Mouse (Mus musculus): Measurements from ENCODE around the gene Fzd4. TPM values are rescaled to one million over a fixed set of nuclear protein-coding genes. Genes with fewer than 3 reads are reported as not detected.

Fzd4 gene
- total and polyA plus RNA-seq, 3 experiments: 15.2 to 36.2 (median 33.7) TPM

GRCm38 (mm10) chr7:89427101-89427500 lies 22.9 kb downstream of the Fzd4 start:
- H3K79me2 ChIP-seq (replicated peaks; ENCODE audit: control insufficient read depth, insufficient read depth, low read length): no peaks in the 10 kb centered on the region
- H3K9ac ChIP-seq (ENCODE audit: low read depth, low read length): no peak overlapping the region
- no peak for DNase-seq
- intact Hi-C loops (cut with DNase I): no loop called here
- WGBS: 29% methylated on average over 5 of the region's 5 CpGs
- H3K27me3 ChIP-seq (ENCODE audit: control insufficient read depth, insufficient read depth, low read length): no peaks in the 10 kb centered on the region
- H3K27ac ChIP-seq: no peak overlapping the region
- no peak for TF ChIP-seq EP300 (IDR thresholded peaks at IDR 0.05; ENCODE audit: insufficient read depth, low read depth, low read length)
- no peak for TF ChIP-seq CTCF (IDR thresholded peaks at IDR 0.05)
- no peak for TF ChIP-seq POLR2A (IDR thresholded peaks at IDR 0.05; ENCODE audit: insufficient read depth, low read depth, low read length)
- H3K36me3 ChIP-seq (ENCODE audit: control insufficient read depth, insufficient read depth, low read length): no peaks in the 10 kb centered on the region
- H3K4me3 ChIP-seq: no peak overlapping the region
- H3K4me1 ChIP-seq (ENCODE audit: control insufficient read depth, insufficient read depth, low read length): no peaks in the 10 kb centered on the region; the same call in none of the 2 replicates

- peaks cover 1% of the 10 kb centered on the region for H3K4me1 ChIP-seq (ENCODE audit: control insufficient read depth, insufficient read depth, low read length)
- no peaks in the 10 kb centered on the region for H3K27me3 ChIP-seq (ENCODE audit: control insufficient read depth, insufficient read depth, low read length)
- no peak for DNase-seq
- no peak overlapping the region for H3K27ac ChIP-seq
- H3K79me2 ChIP-seq (replicated peaks; ENCODE audit: control insufficient read depth, insufficient read depth, low read length): no peaks in the 10 kb centered on the region
- H3K9ac ChIP-seq (ENCODE audit: low read depth, low read length): no peak overlapping the region
- TF ChIP-seq CTCF (IDR thresholded peaks at IDR 0.05): no peak
- TF ChIP-seq POLR2A (IDR thresholded peaks at IDR 0.05; ENCODE audit: insufficient read depth, low read depth, low read length): no peak
- TF ChIP-seq EP300 (IDR thresholded peaks at IDR 0.05; ENCODE audit: insufficient read depth, low read depth, low read length): no peak
- H3K36me3 ChIP-seq (ENCODE audit: control insufficient read depth, insufficient read depth, low read length): no peaks in the 10 kb centered on the region
- intact Hi-C loops (cut with DNase I): no loop called here
- H3K4me3 ChIP-seq: no peak overlapping the region
- WGBS: 62% methylated on average over 5 of the region's 5 CpGs
Observed at GRCm38 (mm10) chr7:89428804-89429203, 24.6 kb downstream of the Fzd4 start.

- Histone ChIP-seq H3K79me2 (replicated peaks; ENCODE audit: control insufficient read depth, insufficient read depth, low read length) (no peaks in the 10 kb centered on the region), H3K27ac (no peak overlapping the region), H3K27me3 (ENCODE audit: control insufficient read depth, insufficient read depth, low read length) (no peaks in the 10 kb centered on the region), H3K4me3 (no peak overlapping the region), H3K4me1 (ENCODE audit: control insufficient read depth, insufficient read depth, low read length) (peaks cover 1% of the 10 kb centered on the region), H3K9ac (ENCODE audit: low read depth, low read length) (no peak overlapping the region), H3K36me3 (ENCODE audit: control insufficient read depth, insufficient read depth, low read length) (no peaks in the 10 kb centered on the region)
- intact Hi-C loops (cut with DNase I): no loop called here
- TF ChIP-seq CTCF (IDR thresholded peaks at IDR 0.05) (no peak), POLR2A (IDR thresholded peaks at IDR 0.05; ENCODE audit: insufficient read depth, low read depth, low read length) (no peak), EP300 (IDR thresholded peaks at IDR 0.05; ENCODE audit: insufficient read depth, low read depth, low read length) (no peak)
- no peak for DNase-seq
- WGBS: 83% methylated on average over 1 of the region's 1 CpGs
Observed at GRCm38 (mm10) chr7:89429326-89429725, 25.2 kb downstream of the Fzd4 start.

- no peaks in the 10 kb centered on the region for H3K79me2 ChIP-seq (replicated peaks; ENCODE audit: control insufficient read depth, insufficient read depth, low read length)
- peaks cover 1% of the 10 kb centered on the region for H3K4me1 ChIP-seq (ENCODE audit: control insufficient read depth, insufficient read depth, low read length)
- DNase-seq: no peak
- H3K36me3 ChIP-seq (ENCODE audit: control insufficient read depth, insufficient read depth, low read length): no peaks in the 10 kb centered on the region
- no peak overlapping the region for H3K4me3 ChIP-seq
- no peaks in the 10 kb centered on the region for H3K27me3 ChIP-seq (ENCODE audit: control insufficient read depth, insufficient read depth, low read length)
- TF ChIP-seq EP300 (IDR thresholded peaks at IDR 0.05; ENCODE audit: insufficient read depth, low read depth, low read length) (no peak), CTCF (IDR thresholded peaks at IDR 0.05) (no peak), POLR2A (IDR thresholded peaks at IDR 0.05; ENCODE audit: insufficient read depth, low read depth, low read length) (no peak)
- no peak overlapping the region for H3K27ac ChIP-seq
- H3K9ac ChIP-seq (ENCODE audit: low read depth, low read length): no peak overlapping the region
- WGBS: 81% methylated on average over 2 of the region's 2 CpGs
- intact Hi-C loops (cut with DNase I): no loop called here
Observed at GRCm38 (mm10) chr7:89431185-89431584, 27.0 kb downstream of the Fzd4 start.

- no peak for DNase-seq
- intact Hi-C loops (cut with DNase I): no loop called here
- no peak overlapping the region for H3K9ac ChIP-seq (ENCODE audit: low read depth, low read length)
- WGBS: 46% methylated on average over 9 of the region's 9 CpGs
- no peaks in the 10 kb centered on the region for H3K36me3 ChIP-seq (ENCODE audit: control insufficient read depth, insufficient read depth, low read length)
- no peak for TF ChIP-seq CTCF (IDR thresholded peaks at IDR 0.05)
- no peak for TF ChIP-seq EP300 (IDR thresholded peaks at IDR 0.05; ENCODE audit: insufficient read depth, low read depth, low read length)
- no peak for TF ChIP-seq POLR2A (IDR thresholded peaks at IDR 0.05; ENCODE audit: insufficient read depth, low read depth, low read length)
- peaks cover 2% of the 10 kb centered on the region; the same call in 1 of the 2 replicates for H3K4me1 ChIP-seq (ENCODE audit: control insufficient read depth, insufficient read depth, low read length)
- H3K79me2 ChIP-seq (replicated peaks; ENCODE audit: control insufficient read depth, insufficient read depth, low read length): no peaks in the 10 kb centered on the region
- no peak overlapping the region for H3K4me3 ChIP-seq
- H3K27ac ChIP-seq: no peak overlapping the region; the same call in 1 of the 2 replicates
- H3K27me3 ChIP-seq (ENCODE audit: control insufficient read depth, insufficient read depth, low read length): no peaks in the 10 kb centered on the region
Observed at GRCm38 (mm10) chr7:89433193-89433892, 29.2 kb downstream of the Fzd4 start.

GRCm38 (mm10) chr7:89433893-89434616 lies 29.9 kb downstream of the Fzd4 start:
- no peak for DNase-seq
- WGBS: 52% methylated on average over 8 of the region's 8 CpGs
- Histone ChIP-seq H3K27ac (no peak overlapping the region; the same call in 1 of the 2 replicates), H3K79me2 (replicated peaks; ENCODE audit: control insufficient read depth, insufficient read depth, low read length) (no peaks in the 10 kb centered on the region), H3K4me3 (no peak overlapping the region), H3K9ac (ENCODE audit: low read depth, low read length) (no peak overlapping the region), H3K36me3 (ENCODE audit: control insufficient read depth, insufficient read depth, low read length) (no peaks in the 10 kb centered on the region), H3K4me1 (ENCODE audit: control insufficient read depth, insufficient read depth, low read length) (peaks cover 2% of the 10 kb centered on the region; the same call in 1 of the 2 replicates), H3K27me3 (ENCODE audit: control insufficient read depth, insufficient read depth, low read length) (no peaks in the 10 kb centered on the region)
- TF ChIP-seq POLR2A (IDR thresholded peaks at IDR 0.05; ENCODE audit: insufficient read depth, low read depth, low read length): no peak
- TF ChIP-seq CTCF (IDR thresholded peaks at IDR 0.05): no peak
- no peak for TF ChIP-seq EP300 (IDR thresholded peaks at IDR 0.05; ENCODE audit: insufficient read depth, low read depth, low read length)
- intact Hi-C loops (cut with DNase I): no loop called here

All from heart, adult 2 months (tissue).